Mouse (Mus musculus) adrenal gland, postnatal 4 days (tissue): Measurements from ENCODE around the gene Pstk. TPM values are rescaled to one million over a fixed set of nuclear protein-coding genes. Genes with fewer than 3 reads are reported as not detected.
"Not testable (repeated sequence)": the region's sequence is repeated elsewhere in the genome, so short reads cannot be mapped to it uniquely, and the experiment has no call there.

Experiments used
- DNase-seq, 2 experiments: peaks; one replicate each; pipeline ENCODE4 v3.0.0; 2021 to 2022; ENCODE audit warnings: low spot score in 2 of 2, mixed read lengths in 2 of 2
- long read RNA-seq, 2 experiments: library from polyadenylated mRNA; stranded (forward); transcript quantifications; one replicate each; pipeline ENCODE4 v2.0.0; 2021
- total RNA-seq, 2 experiments: library from RNA; stranded (reverse); gene quantifications; 2 replicates each; pipeline ENCODE4 v1.2.3; 2021

Pstk gene
- 10 to 100 TPM; 28.3 to 31.3 TPM for total RNA-seq
- long read RNA-seq, experiment 1, full-length matches to known transcripts = 10 of 15 reads
- long read RNA-seq, experiment 1, partial matches to known transcripts = 0 of 15 reads
- long read RNA-seq, experiment 1, other reads (novel, unspliced or antisense) = 5 of 15 reads
- long read RNA-seq, experiment 2, full-length matches to known transcripts = 15 of 25 reads
- long read RNA-seq, experiment 2, partial matches to known transcripts = 0 of 25 reads
- long read RNA-seq, experiment 2, other reads (novel, unspliced or antisense) = 10 of 25 reads

GRCm38 (mm10) chr7:131370648-131371469, at the start of gene Pstk:
Pstk (plus strand) TSS chr7:131371141.
- DNase-seq = peak; percentile 82 to 83

GRCm38 (mm10) chr7:131322192-131322591, 48.7 kb upstream of the Pstk start, which contains the start of gene Cuzd1:
Cuzd1 (minus strand) TSS chr7:131322292.
- DNase-seq = no peak

- no peak for DNase-seq
Measured at GRCm38 (mm10) chr7:131327054-131327453, 43.9 kb upstream of the Pstk start.

GRCm38 (mm10) chr7:131329416-131329815, 41.5 kb upstream of the Pstk start, which contains the start of gene Fam24b:
Fam24b (minus strand) TSS chr7:131329516.
- DNase-seq = no peak

GRCm38 (mm10) chr7:131331688-131332087, 39.3 kb upstream of the Pstk start:
- DNase-seq = no peak

- no peak for DNase-seq
Measured at GRCm38 (mm10) chr7:131333564-131333963, 37.4 kb upstream of the Pstk start, which contains the start of gene Fam24a. Fam24a (plus strand) TSS chr7:131333864.

GRCm38 (mm10) chr7:131337502-131338068, 33.4 kb upstream of the Pstk start:
- no peak for DNase-seq

GRCm38 (mm10) chr7:131345856-131346541, 24.9 kb upstream of the Pstk start:
- DNase-seq = no peak

GRCm38 (mm10) chr7:131356105-131356504, 14.8 kb upstream of the Pstk start:
- no peak for DNase-seq

GRCm38 (mm10) chr7:131362269-131362614, 8.7 kb upstream of the Pstk start:
- DNase-seq = no peak

- DNase-seq = peak; percentile 66 to 89
Measured at GRCm38 (mm10) chr7:131362615-131363300, 8.2 kb upstream of the Pstk start, which contains the start of gene 2310057M21Rik. 2310057M21Rik (minus strand) TSS chr7:131362759.

GRCm38 (mm10) chr7:131364131-131364530, 6.8 kb upstream of the Pstk start:
- no peak for DNase-seq

GRCm38 (mm10) chr7:131371470-131371860, 524 bp downstream of the Pstk start:
- DNase-seq = no peak

- no peak for DNase-seq
Measured at GRCm38 (mm10) chr7:131371880-131372651, 1.1 kb downstream of the Pstk start.

GRCm38 (mm10) chr7:131391761-131392160, 20.8 kb downstream of the Pstk start:
- not testable (repeated sequence) for DNase-seq

GRCm38 (mm10) chr7:131409321-131409987, 38.5 kb downstream of the Pstk start:
- no peak for DNase-seq

GRCm38 (mm10) chr7:131409988-131410385, 39.0 kb downstream of the Pstk start:
- DNase-seq = peak in 1 of 2 experiments; percentile 16

GRCm38 (mm10) chr7:131410416-131411058, 39.6 kb downstream of the Pstk start, which contains the start of the genes Ikzf5 and Acadsb:
Ikzf5 (minus strand) TSS chr7:131410521.
Acadsb (plus strand) TSS chr7:131410601.
- DNase-seq = peak; percentile 98 to 99
